14 mouse cellular contexts compared by ENCODE assay signal in the genomic region with DNA sequence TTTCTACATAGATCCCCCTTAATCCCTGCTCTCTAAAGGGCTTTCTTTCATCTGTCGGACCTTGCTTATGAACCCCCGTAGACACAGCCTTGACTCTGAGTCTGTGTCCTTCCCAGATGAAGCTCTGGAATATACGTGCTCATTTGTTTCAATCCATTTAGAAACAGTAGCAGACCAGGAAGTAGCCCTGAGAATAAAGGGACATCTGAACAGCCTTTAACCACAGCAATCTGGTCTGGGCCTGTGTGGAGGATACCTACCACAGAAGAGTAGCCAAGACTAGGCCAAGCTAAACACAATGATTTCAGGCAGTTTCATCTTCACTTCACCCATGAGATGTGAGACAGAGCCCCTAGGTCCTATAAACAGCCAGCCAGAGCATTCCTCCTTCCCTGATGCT.
DNase-seq lines count a peak whose midpoint lies in the region; ATAC-seq and TF ChIP-seq lines count a peak whose summit lies in the region.
"Had no signal": no experiment of that assay in that cellular context is flagged by ENCODE, and none has a peak within 500 bp of the region (broad histone marks: within the 10 kb centered on the region; RNA-seq: fewer than 3 reads in every experiment).

No protein-coding gene starts in this region.

- no peaks in the 10 kb centered on the region for H3K27me3 ChIP-seq in heart, postnatal 0 days (ENCODE audit: control insufficient read depth, insufficient read depth, low read length)
- H3K27me3 ChIP-seq in liver, postnatal 0 days (ENCODE audit: insufficient read depth, low read length) = no peaks in the 10 kb centered on the region
- no peaks in the 10 kb centered on the region for H3K27me3 ChIP-seq in embryonic facial prominence, embryonic 10.5 days (replicated peaks; ENCODE audit: low read depth, poor library complexity, severe bottlenecking)
- no peaks in the 10 kb centered on the region for H3K27me3 ChIP-seq in intestine, embryonic 15.5 days (replicated peaks)

- H3K9me3 ChIP-seq in heart, postnatal 0 days (replicated peaks; ENCODE audit: control insufficient read depth, low read length) = no peaks in the 10 kb centered on the region
- no peaks in the 10 kb centered on the region for H3K9me3 ChIP-seq in liver, postnatal 0 days (ENCODE audit: low read length)
- H3K9me3 ChIP-seq in embryonic facial prominence, embryonic 10.5 days = no peaks in the 10 kb centered on the region
- no peaks in the 10 kb centered on the region for H3K9me3 ChIP-seq in intestine, embryonic 15.5 days
- H3K9me3 ChIP-seq: megakaryocyte, embryonic 14.5 days had no signal

- no peak for TF ChIP-seq CTCF in heart, postnatal 0 days (IDR thresholded peaks at IDR 0.05; ENCODE audit: low read depth)
- TF ChIP-seq CTCF in liver, postnatal 0 days (IDR thresholded peaks at IDR 0.05; ENCODE audit: low read depth) = no peak

- no peak overlapping the region for H3K4me2 ChIP-seq in heart, postnatal 0 days (ENCODE audit: low read depth, low read length)
- H3K4me2 ChIP-seq in liver, postnatal 0 days (ENCODE audit: low read depth, low read length) = no peak overlapping the region
- no peak overlapping the region for H3K4me2 ChIP-seq in intestine, embryonic 15.5 days (replicated peaks)

- peak overlapping the region; percentile 12; the same call in 1 of the 2 replicates for H3K27ac ChIP-seq in heart, postnatal 0 days (ENCODE audit: low read depth)
- peak overlapping the region; percentile 35; the same call in 1 of the 2 replicates for H3K27ac ChIP-seq in liver, postnatal 0 days (ENCODE audit: low read depth)
- H3K27ac ChIP-seq in embryonic facial prominence, embryonic 10.5 days (replicated peaks) = peak overlapping the region; percentile 7; the same call in 1 of the 2 replicates
- peak overlapping the region; percentile 61 for H3K27ac ChIP-seq in intestine, embryonic 15.5 days

- no peaks in the 10 kb centered on the region for H3K36me3 ChIP-seq in heart, postnatal 0 days (replicated peaks; ENCODE audit: control insufficient read depth, insufficient read depth, low read length)
- H3K36me3 ChIP-seq in liver, postnatal 0 days (replicated peaks; ENCODE audit: insufficient read depth, low read length) = no peaks in the 10 kb centered on the region
- no peaks in the 10 kb centered on the region for H3K36me3 ChIP-seq in embryonic facial prominence, embryonic 10.5 days (replicated peaks)
- H3K36me3 ChIP-seq in intestine, embryonic 15.5 days = no peaks in the 10 kb centered on the region

- H3K9ac ChIP-seq in heart, postnatal 0 days (replicated peaks; ENCODE audit: low read depth, low read length) = no peak overlapping the region
- no peak overlapping the region for H3K9ac ChIP-seq in liver, postnatal 0 days (replicated peaks)
- no peak overlapping the region for H3K9ac ChIP-seq in intestine, embryonic 15.5 days

- WGBS in heart, postnatal 0 days = 80% methylated on average over 3 of the region's 3 CpGs
- WGBS in liver, postnatal 0 days (ENCODE audit: insufficient replicate concordance) = 62% methylated on average over 3 of the region's 3 CpGs
- 77% methylated on average over 3 of the region's 3 CpGs for WGBS in embryonic facial prominence, embryonic 10.5 days
- WGBS in intestine, embryonic 15.5 days = 69% methylated on average over 3 of the region's 3 CpGs

- no peak for TF ChIP-seq EP300 in heart, postnatal 0 days (IDR thresholded peaks at IDR 0.05; ENCODE audit: low read depth)
- TF ChIP-seq EP300 in liver, postnatal 0 days (IDR thresholded peaks at IDR 0.05; ENCODE audit: low read depth) = no peak

- peaks cover 22% of the 10 kb centered on the region for H3K4me1 ChIP-seq in heart, postnatal 0 days (ENCODE audit: control insufficient read depth, insufficient read depth)
- peaks cover 8% of the 10 kb centered on the region for H3K4me1 ChIP-seq in liver, postnatal 0 days (ENCODE audit: insufficient read depth)
- H3K4me1 ChIP-seq in embryonic facial prominence, embryonic 10.5 days = peaks cover 43% of the 10 kb centered on the region
- peaks cover 10% of the 10 kb centered on the region; the same call in 1 of the 2 replicates for H3K4me1 ChIP-seq in intestine, embryonic 15.5 days (replicated peaks)

- DNase-seq in heart, postnatal 0 days (ENCODE audit: low spot score) = no peak
- DNase-seq in heart, postnatal 36 days = no peak
- no peak for DNase-seq in liver, postnatal 0 days
- no peak for DNase-seq in liver
- DNase-seq in embryonic facial prominence, embryonic 10.5 days (ENCODE audit: low spot score) = no peak
- DNase-seq in lung, postnatal 25 days (ENCODE audit: low spot score) = no peak
- no peak for DNase-seq in frontal cortex, postnatal 25 days (ENCODE audit: low spot score in 2 of 2)
- DNase-seq: adrenal gland, postnatal 25 days; cerebellum, adult 11-12 months; gastrocnemius, postnatal 14 days; spleen, adult 18-20 months had no signal

- intact Hi-C loops in heart, postnatal 36 days (cut with DNase I) = no loop called here

- no peak for ATAC-seq in heart, postnatal 0 days (ENCODE audit: insufficient read depth, low read depth)
- ATAC-seq in liver, postnatal 0 days = no peak
- peak; percentile 37; the same call in 1 of the 2 replicates for ATAC-seq in intestine, embryonic 15.5 days

- no peak overlapping the region for H3K4me3 ChIP-seq in heart, postnatal 0 days (ENCODE audit: low read depth, low read length)
- H3K4me3 ChIP-seq in liver, postnatal 0 days (ENCODE audit: low read depth, low read length) = no peak overlapping the region
- no peak overlapping the region for H3K4me3 ChIP-seq in embryonic facial prominence, embryonic 10.5 days
- no peak overlapping the region for H3K4me3 ChIP-seq in intestine, embryonic 15.5 days (replicated peaks)
- H3K4me3 ChIP-seq: erythroblast, embryonic 14.5 days; megakaryocyte, embryonic 14.5 days had no signal

Comparison
In these comparisons a context has a peak if more than half of its experiments do, and no peak if none do; other contexts are left out.
1. H3K27ac ChIP-seq: peak in every context shown above with its lines; median percentile 61 in intestine, embryonic 15.5 days; 35 in liver, postnatal 0 days; 12 in heart, postnatal 0 days; 7 in embryonic facial prominence, embryonic 10.5 days.